Mouse (Mus musculus) intestine, postnatal 0 days (tissue): Measurements from ENCODE around the gene Btbd16. TPM values are rescaled to one million over a fixed set of nuclear protein-coding genes. Genes with fewer than 3 reads are reported as not detected.

Experiments used
- ATAC-seq: fragments of 200-750 bp; cut with Nextera tagmentation; 2 replicates; pipeline ENCODE4 v1.8.0; 2017; ENCODE audit warnings: mild to moderate bottlenecking, moderate TSS enrichment, moderate library complexity
- H3K27ac ChIP-seq: fragments of 300-500 bp; sonication (generic); 2 replicates; pipeline ENCODE4 v1.5.1; 2014; ENCODE audit warnings: mild to moderate bottlenecking, low read depth, low read length, moderate library complexity
- H3K27me3 ChIP-seq: fragments of 300-500 bp; sonication (generic); replicated peaks from 2 replicates; pipeline ENCODE4 v1.6.1; 2014; ENCODE audit warnings: low read length, mixed read lengths; ENCODE audit not compliant: control insufficient read depth, insufficient read depth
- H3K36me3 ChIP-seq: fragments of 300-500 bp; sonication (generic); 2 replicates; pipeline ENCODE4 v1.6.1; 2014; ENCODE audit warnings: mild to moderate bottlenecking, moderate library complexity; ENCODE audit not compliant: control insufficient read depth, insufficient read depth
- H3K4me1 ChIP-seq: fragments of 300-500 bp; sonication (generic); replicated peaks from 2 replicates; pipeline ENCODE4 v1.6.1; 2014; ENCODE audit warnings: antibody characterized with exemption, low read length, mixed read lengths; ENCODE audit not compliant: control insufficient read depth, insufficient read depth
- H3K4me2 ChIP-seq: fragments of 300-500 bp; sonication (generic); replicated peaks from 2 replicates; pipeline ENCODE4 v1.6.1; 2014; ENCODE audit warnings: low read depth, mild to moderate bottlenecking, moderate library complexity
- H3K4me3 ChIP-seq: fragments of 300-500 bp; sonication (generic); 2 replicates; pipeline ENCODE4 v1.5.1; 2014; ENCODE audit warnings: low read depth, low read length
- H3K9ac ChIP-seq: fragments of 300-500 bp; sonication (generic); 2 replicates; pipeline ENCODE4 v1.6.1; 2014; ENCODE audit warnings: mild to moderate bottlenecking, low read depth, low read length
- H3K9me3 ChIP-seq: fragments of 300-500 bp; sonication (generic); 2 replicates; pipeline ENCODE4 v1.6.1; 2016; ENCODE audit warnings: mixed run types; ENCODE audit not compliant: control insufficient read depth
- CTCF ChIP-seq: sonication (generic); IDR thresholded peaks from 2 replicates; pipeline ENCODE4 v1.5.1; 2016; ENCODE audit warnings: low read depth, mild to moderate bottlenecking, control low read depth, antibody characterized with exemption, moderate library complexity
- WGBS: fragments of 180-500 bp; shearing (Covaris S2); extraction: QIAGEN DNeasy Blood & Tissue Kit; methylation state at CpG from one replicate; pipeline ENCODE4 v1.1.7; 2014; 5-methylcytosine and 5-hydroxymethylcytosine counted together
- polyA plus RNA-seq: library from polyadenylated mRNA; unstranded; fragments of >200 nt; fragmentation: Nextera tagmentation; extraction: Ambion mirVana; gene quantifications from 2 replicates; pipeline ENCODE4 v1.2.1, GENCODE M21; 2015

Gene Btbd16
- polyA plus RNA-seq, 1 experiment from 2014 or later: not detected

DNA sequence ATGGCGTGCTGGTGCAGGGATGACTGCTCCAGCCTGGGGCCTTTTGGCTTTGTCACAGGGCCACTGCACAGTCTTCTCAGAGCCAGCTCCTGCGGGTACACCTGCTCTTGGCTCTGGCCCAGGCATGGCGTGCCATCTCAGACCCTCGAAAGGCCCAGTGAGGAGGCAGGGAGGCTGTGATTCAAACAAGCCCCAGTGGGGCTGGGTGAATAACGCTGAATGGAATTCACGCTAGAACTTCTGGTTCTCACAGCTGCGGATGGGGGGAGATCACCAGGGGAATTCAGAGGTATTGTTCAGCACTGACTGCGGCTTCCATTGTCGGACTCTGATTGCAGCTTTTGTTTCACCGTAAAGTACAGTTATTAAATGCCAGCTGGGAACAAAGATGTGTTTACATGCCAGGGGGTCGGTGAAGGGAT lies 86.9 kb downstream of the Btbd16 start:
- 65% methylated on average over 11 of the region's 11 CpGs for WGBS
- H3K36me3 ChIP-seq: no peaks in the 10 kb centered on the region
- H3K9ac ChIP-seq: no peak overlapping the region
- H3K4me2 ChIP-seq: no peak overlapping the region
- TF ChIP-seq CTCF: no peak
- no peak for ATAC-seq
- no peaks in the 10 kb centered on the region for H3K4me1 ChIP-seq
- no peak overlapping the region for H3K27ac ChIP-seq
- H3K4me3 ChIP-seq: no peak overlapping the region
- H3K27me3 ChIP-seq: no peaks in the 10 kb centered on the region
- H3K9me3 ChIP-seq: no peaks in the 10 kb centered on the region

DNA sequence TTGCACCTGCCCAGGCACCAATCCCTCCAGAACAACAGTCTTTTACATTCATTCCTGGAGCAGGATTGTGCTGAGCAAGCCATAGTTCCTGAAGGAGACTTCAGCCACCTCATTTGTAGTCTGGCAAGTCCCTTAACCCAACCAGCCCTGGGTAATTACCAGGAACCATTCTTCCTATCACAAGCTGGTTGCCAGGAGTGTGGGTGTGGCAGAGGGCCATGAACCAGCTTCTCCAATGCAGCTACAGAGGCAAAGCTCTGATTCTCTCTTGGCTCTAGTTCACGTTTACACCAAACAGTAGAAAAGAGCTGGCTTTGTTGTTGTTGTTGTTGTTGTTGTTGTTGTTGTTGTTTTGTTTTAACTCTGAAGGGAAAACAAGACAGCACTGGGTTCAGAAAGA lies 88.6 kb downstream of the Btbd16 start:
- Histone ChIP-seq H3K9ac (no peak overlapping the region), H3K4me1 (no peaks in the 10 kb centered on the region; the same call in 1 of the 2 replicates), H3K27me3 (no peaks in the 10 kb centered on the region), H3K4me3 (no peak overlapping the region), H3K27ac (no peak overlapping the region), H3K36me3 (no peaks in the 10 kb centered on the region), H3K4me2 (no peak overlapping the region), H3K9me3 (no peaks in the 10 kb centered on the region)
- ATAC-seq: no peak
- 17% methylated on average over 1 of the region's 1 CpGs for WGBS
- no peak for TF ChIP-seq CTCF

DNA sequence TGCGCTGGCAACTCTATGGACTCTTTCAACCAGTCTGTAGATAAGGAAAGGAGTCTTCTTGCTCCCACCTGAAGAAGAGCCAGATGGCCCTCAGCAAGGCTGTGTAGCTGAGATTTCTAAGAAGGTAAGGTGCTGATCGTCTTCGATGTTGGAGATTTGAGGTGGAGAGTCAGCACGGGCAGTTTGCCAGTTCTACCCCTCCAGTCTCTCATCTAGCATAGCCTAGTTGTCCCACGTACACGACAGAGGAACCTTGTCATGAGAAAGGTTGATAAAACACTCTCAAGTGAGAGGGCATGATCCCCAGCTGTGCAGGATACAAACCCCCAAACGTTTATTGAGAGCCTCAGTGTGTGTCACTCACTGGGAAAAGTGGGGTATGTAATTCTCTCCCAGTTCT lies 90.8 kb downstream of the Btbd16 start:
- H3K4me2 ChIP-seq: no peak overlapping the region
- no peaks in the 10 kb centered on the region; the same call in 1 of the 2 replicates for H3K4me1 ChIP-seq
- ATAC-seq: no peak
- H3K9me3 ChIP-seq: no peaks in the 10 kb centered on the region
- no peak overlapping the region for H3K27ac ChIP-seq
- 80% methylated on average over 7 of the region's 7 CpGs for WGBS
- no peak overlapping the region for H3K4me3 ChIP-seq
- no peak overlapping the region for H3K9ac ChIP-seq
- H3K27me3 ChIP-seq: no peaks in the 10 kb centered on the region
- no peak for TF ChIP-seq CTCF
- no peaks in the 10 kb centered on the region for H3K36me3 ChIP-seq

DNA sequence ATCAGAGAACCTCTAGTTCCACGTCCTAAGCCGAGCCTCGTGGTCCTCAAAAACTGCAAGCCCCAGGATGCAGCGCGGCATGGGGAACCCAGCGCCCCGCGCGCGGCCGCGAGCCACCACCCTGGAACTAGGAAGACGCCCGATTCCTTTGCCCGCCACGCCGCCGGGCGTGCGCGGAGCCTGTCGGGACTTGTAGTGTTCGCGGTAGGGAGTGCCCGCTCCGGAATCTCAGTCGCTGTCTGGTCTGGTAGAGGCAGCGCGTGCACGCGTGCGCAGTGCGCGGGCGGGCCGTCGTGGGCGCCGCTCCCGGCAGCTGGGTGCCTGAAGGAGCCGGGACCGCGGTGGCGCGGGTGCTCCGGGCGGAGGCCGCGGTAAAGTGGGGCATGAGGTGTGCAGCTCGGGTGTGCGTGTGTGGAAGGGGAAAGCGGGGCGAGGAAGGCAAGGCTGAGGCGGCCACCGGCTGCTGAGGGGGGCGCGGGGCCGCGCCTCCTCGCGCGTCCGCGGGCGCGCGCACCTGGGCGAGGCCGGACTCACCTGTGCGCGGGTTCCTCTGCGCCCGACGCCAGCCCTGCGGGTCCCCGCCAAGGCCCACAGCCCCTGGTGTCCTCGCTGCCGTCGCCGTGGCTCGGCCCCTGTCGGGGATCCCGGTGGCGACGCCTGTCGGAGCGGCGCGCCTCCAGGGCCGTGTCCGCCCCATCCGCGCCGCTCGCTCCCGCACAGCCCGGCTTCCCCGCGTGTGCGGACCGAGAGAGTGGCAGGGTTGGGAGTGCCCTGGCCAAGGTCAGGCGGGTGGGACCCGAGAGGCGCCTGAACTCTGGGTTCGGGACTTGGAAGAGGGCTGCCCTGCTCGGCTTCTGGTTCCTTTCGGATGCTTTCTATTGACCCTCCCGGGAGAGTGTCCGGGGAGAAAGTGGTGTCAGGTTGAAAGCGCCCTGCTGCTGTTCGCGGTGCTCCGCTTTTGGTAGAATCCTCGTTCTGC lies 92.0 kb downstream of the Btbd16 start, which contains the start of gene Plekha1:
Gene Plekha1 (plus strand): TSS at position 144 of the 979 bp plus-strand sequence.
- H3K36me3 ChIP-seq: no peaks in the 10 kb centered on the region
- under 1% methylated on average over 105 of the region's 114 CpGs for WGBS
- H3K4me3 ChIP-seq: peak within 1 kb of the TSS; percentile 90
- H3K4me2 ChIP-seq: peak within 1 kb of the TSS; percentile 66
- H3K9me3 ChIP-seq: no peaks in the 10 kb centered on the region
- TF ChIP-seq CTCF: peak; percentile 45
- peak within 1 kb of the TSS; percentile 87 for H3K27ac ChIP-seq
- ATAC-seq: peak; percentile 98
- H3K4me1 ChIP-seq: no peaks in the 10 kb centered on the region; the same call in 1 of the 2 replicates
- H3K9ac ChIP-seq: peak within 1 kb of the TSS; percentile 87
- no peaks in the 10 kb centered on the region for H3K27me3 ChIP-seq

DNA sequence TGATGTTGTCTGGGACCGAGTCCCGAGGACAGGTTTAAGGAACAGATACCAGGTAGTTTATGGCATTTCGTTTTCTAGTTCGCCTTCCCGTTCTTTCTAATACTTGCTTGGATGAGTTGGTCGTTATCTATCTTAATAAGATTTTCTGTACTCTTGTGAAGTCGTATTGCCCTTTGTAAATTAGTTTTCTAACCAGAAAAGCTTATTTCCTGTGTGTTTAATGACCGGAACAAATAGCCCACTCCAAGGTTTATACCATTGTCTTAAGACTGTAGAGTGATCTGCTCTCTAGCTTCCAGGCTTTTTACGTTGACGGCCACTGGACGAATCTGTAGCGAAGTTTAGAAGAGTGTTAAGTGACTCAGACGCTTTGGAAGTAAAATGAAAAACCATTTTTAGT lies 92.8 kb downstream of the Btbd16 start:
- no peak for ATAC-seq
- TF ChIP-seq CTCF: no peak
- Histone ChIP-seq H3K27ac (peak overlapping the region; percentile 87), H3K4me2 (peak overlapping the region; percentile 66), H3K36me3 (no peaks in the 10 kb centered on the region), H3K27me3 (no peaks in the 10 kb centered on the region), H3K4me3 (peak overlapping the region; percentile 90), H3K9me3 (no peaks in the 10 kb centered on the region), H3K4me1 (no peaks in the 10 kb centered on the region; the same call in 1 of the 2 replicates), H3K9ac (peak overlapping the region; percentile 87)
- 2% methylated on average over 13 of the region's 13 CpGs for WGBS

DNA sequence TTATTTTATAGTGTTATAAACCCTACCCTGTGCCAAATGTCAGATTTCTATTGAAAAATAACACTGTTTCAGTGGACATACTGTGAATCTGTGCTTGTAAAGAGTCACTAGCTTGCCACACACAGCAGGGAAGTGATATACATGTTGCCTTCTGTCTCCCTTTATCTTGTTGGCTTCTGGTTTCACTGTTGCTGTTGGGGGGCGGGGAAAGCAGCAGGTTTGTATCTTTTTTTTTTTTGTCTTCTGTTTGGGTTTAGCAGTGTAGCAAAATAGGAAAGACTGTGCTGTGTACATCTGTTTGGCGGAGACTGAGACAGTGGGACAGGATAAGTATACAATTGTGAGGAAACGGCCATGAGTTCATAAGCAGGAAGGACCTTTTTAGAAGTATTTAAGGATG lies 93.4 kb downstream of the Btbd16 start:
- Histone ChIP-seq H3K9ac (no peak overlapping the region), H3K9me3 (no peaks in the 10 kb centered on the region), H3K27ac (no peak overlapping the region), H3K36me3 (no peaks in the 10 kb centered on the region), H3K27me3 (no peaks in the 10 kb centered on the region), H3K4me1 (no peaks in the 10 kb centered on the region; the same call in 1 of the 2 replicates), H3K4me3 (peak overlapping the region; percentile 90; the same call in 1 of the 2 replicates), H3K4me2 (peak overlapping the region; percentile 66)
- 57% methylated on average over 3 of the region's 3 CpGs for WGBS
- no peak for ATAC-seq
- TF ChIP-seq CTCF: no peak

Other genes starting within 250 kb of the Btbd16 start
- gene Nsmce4a, start 201.0 kb upstream of the Btbd16 start, polyA plus RNA-seq: 100 and 101 TPM in 2 replicates
- gene Tacc2, start 196.6 kb upstream of the Btbd16 start, polyA plus RNA-seq: 27.7 TPM in 2 replicates
- 29.6 and 30.2 TPM in 2 replicates for gene Plekha1, start 91.7 kb downstream of the Btbd16 start, polyA plus RNA-seq
- gene Htra1, start 162.0 kb downstream of the Btbd16 start, polyA plus RNA-seq: 15.5 and 17.6 TPM in 2 replicates